Mouse (Mus musculus): ENCODE data around the gene Nacad. TPM values are rescaled to one million over a fixed set of nuclear protein-coding genes. Genes with fewer than 3 reads are reported as not detected.

The Nacad gene
- polyA plus RNA-seq, 1 experiment: 54.1 TPM

- Histone ChIP-seq H3K4me3 (ENCODE audit: insufficient read depth, low read length) (no peak overlapping the region), H3K27ac (ENCODE audit: insufficient read depth, low read length) (peak overlapping the region; percentile 25), H3K4me1 (ENCODE audit: control insufficient read depth, insufficient read depth, low read length) (peaks cover 6% of the 10 kb centered on the region)
- peak; percentile 47 for TF ChIP-seq CTCF (IDR thresholded peaks at IDR 0.05; ENCODE audit: extremely low read depth, insufficient read depth, low read length)
- TF ChIP-seq POLR2A (IDR thresholded peaks at IDR 0.05; ENCODE audit: extremely low read depth, insufficient read depth, low read length): 0 out of 2 replicates have a peak, but pooled peaks have one; percentile 6
These were observed 37.1 kb downstream of the Nacad start for GRCm38 (mm10) chr11:6568584-6569409.

- no peak overlapping the region for H3K4me3 ChIP-seq (ENCODE audit: insufficient read depth, low read length)
- peaks cover 6% of the 10 kb centered on the region for H3K4me1 ChIP-seq (ENCODE audit: control insufficient read depth, insufficient read depth, low read length)
- H3K27ac ChIP-seq (ENCODE audit: insufficient read depth, low read length): no peak overlapping the region
- no peak for TF ChIP-seq POLR2A (IDR thresholded peaks at IDR 0.05; ENCODE audit: extremely low read depth, insufficient read depth, low read length)
- no peak for TF ChIP-seq CTCF (IDR thresholded peaks at IDR 0.05; ENCODE audit: extremely low read depth, insufficient read depth, low read length)
These were observed 37.9 kb downstream of the Nacad start for GRCm38 (mm10) chr11:6567951-6568350.

GRCm38 (mm10) chr11:6566496-6566895, 39.4 kb downstream of the Nacad start:
- H3K27ac ChIP-seq (ENCODE audit: insufficient read depth, low read length): no peak overlapping the region
- peaks cover 6% of the 10 kb centered on the region for H3K4me1 ChIP-seq (ENCODE audit: control insufficient read depth, insufficient read depth, low read length)
- no peak for TF ChIP-seq POLR2A (IDR thresholded peaks at IDR 0.05; ENCODE audit: extremely low read depth, insufficient read depth, low read length)
- no peak for TF ChIP-seq CTCF (IDR thresholded peaks at IDR 0.05; ENCODE audit: extremely low read depth, insufficient read depth, low read length)

GRCm38 (mm10) chr11:6563201-6563600, 42.7 kb downstream of the Nacad start:
- no peaks in the 10 kb centered on the region for H3K4me1 ChIP-seq (ENCODE audit: control insufficient read depth, insufficient read depth, low read length)
- H3K4me3 ChIP-seq (ENCODE audit: insufficient read depth, low read length): no peak overlapping the region
- H3K27ac ChIP-seq (ENCODE audit: insufficient read depth, low read length): no peak overlapping the region
- no peak for TF ChIP-seq CTCF (IDR thresholded peaks at IDR 0.05; ENCODE audit: extremely low read depth, insufficient read depth, low read length)
- TF ChIP-seq POLR2A (IDR thresholded peaks at IDR 0.05; ENCODE audit: extremely low read depth, insufficient read depth, low read length): no peak

More at GRCm38 (mm10) chr11:6566496-6566895, 39.4 kb downstream of the Nacad start:
- H3K4me3 ChIP-seq (ENCODE audit: insufficient read depth, low read length): no peak overlapping the region

- H3K4me1 ChIP-seq (ENCODE audit: control insufficient read depth, insufficient read depth, low read length): no peaks in the 10 kb centered on the region
- H3K27ac ChIP-seq (ENCODE audit: insufficient read depth, low read length): no peak overlapping the region
- TF ChIP-seq POLR2A (IDR thresholded peaks at IDR 0.05; ENCODE audit: extremely low read depth, insufficient read depth, low read length): no peak
- no peak for TF ChIP-seq CTCF (IDR thresholded peaks at IDR 0.05; ENCODE audit: extremely low read depth, insufficient read depth, low read length)
- H3K4me3 ChIP-seq (ENCODE audit: insufficient read depth, low read length): no peak overlapping the region
These were observed 43.5 kb downstream of the Nacad start for GRCm38 (mm10) chr11:6562359-6562758.

- TF ChIP-seq POLR2A (IDR thresholded peaks at IDR 0.05; ENCODE audit: extremely low read depth, insufficient read depth, low read length): no peak
- no peak for TF ChIP-seq CTCF (IDR thresholded peaks at IDR 0.05; ENCODE audit: extremely low read depth, insufficient read depth, low read length)
- H3K4me1 ChIP-seq (ENCODE audit: control insufficient read depth, insufficient read depth, low read length): no peaks in the 10 kb centered on the region
- no peak overlapping the region for H3K27ac ChIP-seq (ENCODE audit: insufficient read depth, low read length)
- H3K4me3 ChIP-seq (ENCODE audit: insufficient read depth, low read length): no peak overlapping the region
These were observed 44.4 kb downstream of the Nacad start for GRCm38 (mm10) chr11:6561474-6561873.

GRCm38 (mm10) chr11:6560655-6561360, 45.0 kb downstream of the Nacad start:
- no peaks in the 10 kb centered on the region for H3K4me1 ChIP-seq (ENCODE audit: control insufficient read depth, insufficient read depth, low read length)
- no peak overlapping the region for H3K27ac ChIP-seq (ENCODE audit: insufficient read depth, low read length)
- no peak overlapping the region for H3K4me3 ChIP-seq (ENCODE audit: insufficient read depth, low read length)
- no peak for TF ChIP-seq POLR2A (IDR thresholded peaks at IDR 0.05; ENCODE audit: extremely low read depth, insufficient read depth, low read length)
- TF ChIP-seq CTCF (IDR thresholded peaks at IDR 0.05; ENCODE audit: extremely low read depth, insufficient read depth, low read length): no peak

- TF ChIP-seq CTCF (IDR thresholded peaks at IDR 0.05; ENCODE audit: extremely low read depth, insufficient read depth, low read length) (no peak), POLR2A (IDR thresholded peaks at IDR 0.05; ENCODE audit: extremely low read depth, insufficient read depth, low read length) (no peak)
These were observed 45.9 kb downstream of the Nacad start for GRCm38 (mm10) chr11:6559996-6560395.

GRCm38 (mm10) chr11:6558234-6558633, 47.6 kb downstream of the Nacad start:
- no peaks in the 10 kb centered on the region for H3K4me1 ChIP-seq (ENCODE audit: control insufficient read depth, insufficient read depth, low read length)
- no peak for TF ChIP-seq CTCF (IDR thresholded peaks at IDR 0.05; ENCODE audit: extremely low read depth, insufficient read depth, low read length)
- TF ChIP-seq POLR2A (IDR thresholded peaks at IDR 0.05; ENCODE audit: extremely low read depth, insufficient read depth, low read length): no peak
- H3K4me3 ChIP-seq (ENCODE audit: insufficient read depth, low read length): no peak overlapping the region
- H3K27ac ChIP-seq (ENCODE audit: insufficient read depth, low read length): no peak overlapping the region

More at GRCm38 (mm10) chr11:6559996-6560395, 45.9 kb downstream of the Nacad start:
- Histone ChIP-seq H3K4me1 (ENCODE audit: control insufficient read depth, insufficient read depth, low read length) (no peaks in the 10 kb centered on the region), H3K27ac (ENCODE audit: insufficient read depth, low read length) (no peak overlapping the region), H3K4me3 (ENCODE audit: insufficient read depth, low read length) (no peak overlapping the region)
